Mouse (Mus musculus) cerebellum, adult 2 months (tissue): ENCODE results near the gene Gpr107. TPM values are rescaled to one million over a fixed set of nuclear protein-coding genes. Genes with fewer than 3 reads are reported as not detected.

Experiments used
- DNase-seq, 2 experiments: peaks; one replicate each; pipeline ENCODE4 v3.0.0; 2021
- H3K27ac ChIP-seq: fragments of 200-500 bp; 2 replicates; pipeline ENCODE4 v1.5.1; 2012; ENCODE audit warnings: low read length, control low read depth, inconsistent platforms; ENCODE audit not compliant: insufficient read depth
- H3K27me3 ChIP-seq: fragments of 200-500 bp; 2 replicates; pipeline ENCODE4 v1.6.1; 2012; ENCODE audit warnings: inconsistent platforms, mild to moderate bottlenecking, low read length, moderate library complexity; ENCODE audit not compliant: control insufficient read depth, insufficient read depth
- H3K4me1 ChIP-seq: fragments of 200-500 bp; 2 replicates; pipeline ENCODE4 v1.6.1; 2011; ENCODE audit warnings: low read length; ENCODE audit not compliant: control insufficient read depth, insufficient read depth
- H3K4me3 ChIP-seq: fragments of 200-500 bp; replicated peaks from 2 replicates; pipeline ENCODE3; 2011; ENCODE audit warnings: mild to moderate bottlenecking, low read depth, low read length, control low read depth; ENCODE audit not compliant: insufficient read depth
- CTCF ChIP-seq: fragments of 200-500 bp; IDR thresholded peaks from 2 replicates; pipeline ENCODE4 v1.5.1; 2011; ENCODE audit warnings: low read depth, mild to moderate bottlenecking, control low read depth, low read length, moderate library complexity, borderline replicate concordance; ENCODE audit not compliant: insufficient read depth
- POLR2A ChIP-seq: fragments of 200-500 bp; IDR thresholded peaks from 2 replicates; pipeline ENCODE4 v1.6.1; 2011; ENCODE audit warnings: low read length, control low read depth, borderline replicate concordance; ENCODE audit not compliant: insufficient read depth
- WGBS: fragments of 180-500 bp; shearing (Covaris S2); methylation state at CpG from one replicate; pipeline ENCODE4 v1.1.7; 2018; 5-methylcytosine and 5-hydroxymethylcytosine counted together
- polyA plus RNA-seq: library from polyadenylated mRNA; depleted of rRNA; stranded (reverse); fragments of >200 nt; gene quantifications from 2 replicates; pipeline ENCODE4 v1.2.3, GENCODE M21; 2012

Gpr107 gene
- polyA plus RNA-seq, 1 experiment, result 30.0 TPM

DNA sequence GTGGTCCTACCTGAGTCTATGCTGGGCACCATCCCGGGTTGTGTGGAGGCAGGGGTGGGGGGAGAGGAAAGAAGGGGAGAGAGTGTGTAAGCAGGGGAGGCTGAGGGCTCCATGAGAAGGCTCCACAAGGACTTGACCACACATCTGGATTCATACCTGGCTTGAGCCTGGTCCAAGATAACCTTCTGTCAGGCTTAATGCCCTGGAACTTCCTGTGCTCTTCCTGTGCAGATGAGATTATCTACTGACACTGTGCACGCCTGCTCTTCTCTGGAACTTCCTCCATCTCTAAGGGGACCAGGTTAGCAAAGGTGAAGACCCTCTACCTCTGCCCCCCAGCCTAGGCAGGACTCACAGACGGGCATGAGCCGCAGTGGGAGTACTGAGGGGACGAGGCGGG lies 96.7 kb downstream of the Gpr107 start:
- Histone ChIP-seq H3K4me3 (no peak overlapping the region), H3K27me3 (no peaks in the 10 kb centered on the region), H3K27ac (no peak overlapping the region), H3K4me1 (peaks cover 30% of the 10 kb centered on the region)
- DNase-seq, result no peak
- 89% methylated on average over 6 of the region's 6 CpGs for WGBS
- no peak for TF ChIP-seq POLR2A
- TF ChIP-seq CTCF, result no peak

GRCm38 (mm10) chr2:31252167-31252566 lies 100.1 kb downstream of the Gpr107 start:
- Histone ChIP-seq H3K4me3 (no peak overlapping the region), H3K27me3 (no peaks in the 10 kb centered on the region), H3K27ac (no peak overlapping the region), H3K4me1 (peaks cover 56% of the 10 kb centered on the region)
- peak in 1 of 2 experiments; percentile 7 for DNase-seq
- no peak for TF ChIP-seq CTCF
- no peak for TF ChIP-seq POLR2A
- WGBS, result 99% methylated on average over 4 of the region's 4 CpGs

DNA sequence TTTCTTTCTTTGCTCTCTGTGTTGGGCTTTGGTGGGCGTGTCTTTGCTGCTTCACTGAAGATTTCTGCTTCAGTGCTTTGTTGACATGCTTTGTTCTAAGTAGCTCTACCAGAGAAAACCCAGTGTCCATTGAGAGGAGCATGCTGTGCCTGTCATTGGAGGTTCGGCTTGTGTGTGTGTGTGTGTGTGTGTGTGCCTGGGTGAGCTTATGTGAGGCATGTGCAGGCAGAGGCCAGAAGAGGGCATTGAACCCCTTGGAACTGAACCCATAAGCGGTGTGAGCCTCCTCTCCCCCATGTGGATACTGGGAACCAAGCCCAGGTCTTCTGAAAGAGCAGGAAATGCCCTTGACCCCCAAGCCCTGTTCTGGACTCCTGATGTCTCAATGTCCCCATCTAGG lies 101.3 kb downstream of the Gpr107 start:
- TF ChIP-seq CTCF, result 0 out of 2 replicates have a peak, but pooled peaks have one; percentile 5
- TF ChIP-seq POLR2A, result no peak
- 47% methylated on average over 3 of the region's 3 CpGs for WGBS
- Histone ChIP-seq H3K27ac (no peak overlapping the region), H3K4me3 (no peak overlapping the region), H3K4me1 (peaks cover 59% of the 10 kb centered on the region), H3K27me3 (no peaks in the 10 kb centered on the region)
- DNase-seq, result peak in 1 of 2 experiments; percentile 19

DNA sequence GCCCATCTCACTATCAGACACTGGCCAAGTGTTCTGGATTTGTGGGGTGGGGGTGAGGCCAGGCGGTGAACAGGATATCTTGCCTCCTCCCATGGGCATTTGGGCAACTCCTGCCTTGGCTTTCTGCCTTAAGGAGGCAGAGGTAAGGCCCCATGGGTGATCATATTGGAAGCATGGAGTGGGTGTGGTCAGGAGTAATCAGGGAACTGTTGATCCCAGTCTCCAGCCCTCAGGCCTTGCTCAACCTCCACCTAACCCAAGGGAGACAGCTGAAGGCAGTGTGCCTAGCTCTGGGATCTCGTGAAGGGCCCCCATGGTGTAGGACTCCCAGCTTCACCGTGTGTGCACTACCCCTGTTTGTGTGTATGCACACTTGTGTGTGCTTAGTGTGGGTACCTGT lies 102.7 kb downstream of the Gpr107 start:
- peaks cover 62% of the 10 kb centered on the region for H3K4me1 ChIP-seq
- TF ChIP-seq POLR2A, result no peak
- no peak for TF ChIP-seq CTCF
- DNase-seq, result no peak
- H3K27ac ChIP-seq, result 0 out of 2 replicates have a peak overlapping the region, but pooled peaks have one; percentile 75
- no peaks in the 10 kb centered on the region for H3K27me3 ChIP-seq
- 81% methylated on average over 3 of the region's 3 CpGs for WGBS
- no peak overlapping the region for H3K4me3 ChIP-seq

DNA sequence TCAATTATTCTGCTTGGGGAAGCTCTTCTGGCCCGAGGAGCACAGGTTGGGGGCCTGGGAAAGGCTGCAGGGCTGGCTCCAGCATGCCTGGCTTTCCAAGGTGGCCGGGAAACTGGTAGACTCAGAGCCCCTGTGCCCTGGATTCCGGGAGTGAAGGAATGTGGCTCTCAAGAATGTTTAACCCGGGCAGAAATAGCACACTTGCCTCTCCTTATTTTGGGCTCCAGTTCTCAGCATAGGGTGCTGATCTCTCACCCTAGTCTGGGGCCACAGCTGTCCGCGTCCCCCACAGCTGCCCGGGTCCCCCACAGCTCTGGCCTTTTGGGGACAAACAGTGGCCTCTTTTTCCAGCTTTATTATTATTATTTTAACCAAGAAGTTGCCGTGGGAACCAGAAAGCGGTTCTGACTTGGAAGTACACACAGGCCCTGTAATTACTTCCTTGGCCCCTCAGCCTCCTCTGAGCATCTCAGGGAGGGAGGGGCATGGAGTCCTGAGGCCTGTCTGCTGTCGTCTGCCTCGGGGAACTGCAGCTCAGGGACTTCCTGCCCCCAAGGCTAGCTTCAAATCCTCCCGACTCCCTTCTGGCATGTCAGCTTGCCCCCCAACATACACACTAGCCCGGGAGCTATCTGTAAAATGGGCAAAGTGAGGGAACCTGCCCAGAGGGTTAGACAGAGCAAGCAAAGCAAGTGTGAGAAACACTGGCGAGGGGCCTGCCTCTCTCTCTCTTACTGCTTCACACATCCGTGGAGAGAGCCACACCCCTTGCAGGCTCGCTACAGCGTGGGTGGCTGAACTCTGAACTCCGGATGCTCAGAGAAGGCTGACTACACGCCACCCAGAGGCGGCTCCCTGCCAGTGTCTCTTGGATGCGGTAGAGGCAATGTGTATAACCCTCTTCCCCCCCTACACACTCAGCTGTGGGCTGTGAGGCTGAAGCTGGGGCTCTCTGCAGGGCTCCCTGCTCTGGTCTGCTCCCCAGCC lies 104.1 kb downstream of the Gpr107 start:
- peak; percentile 72 to 76 for DNase-seq
- H3K27me3 ChIP-seq, result no peaks in the 10 kb centered on the region
- peaks cover 65% of the 10 kb centered on the region for H3K4me1 ChIP-seq
- WGBS, result 17% methylated on average over 21 of the region's 21 CpGs
- TF ChIP-seq POLR2A (no peak), CTCF (peak; percentile 40; the same call in 1 of the 2 replicates)
- peak overlapping the region; percentile 75 for H3K27ac ChIP-seq
- H3K4me3 ChIP-seq, result peak overlapping the region; percentile 1

DNA sequence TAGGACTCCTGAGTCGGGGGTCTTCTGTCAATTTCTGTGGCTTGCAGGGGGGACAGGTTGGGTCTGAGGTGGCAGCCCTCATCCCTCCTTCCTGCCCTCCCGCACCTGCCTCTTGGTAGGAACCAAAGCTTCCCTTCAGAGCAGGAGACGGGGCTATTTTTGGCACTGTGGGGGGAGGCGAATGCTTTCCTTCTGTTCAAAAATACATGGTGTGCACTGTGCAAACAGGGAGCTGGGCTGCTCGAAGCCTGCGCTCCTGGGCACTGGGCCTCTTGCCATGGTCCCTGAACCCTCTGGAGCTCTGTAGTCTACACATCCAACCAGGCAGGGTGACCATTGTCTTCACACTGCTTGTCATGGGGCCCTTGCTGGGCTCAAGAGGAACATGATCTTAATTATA lies 105.0 kb downstream of the Gpr107 start:
- DNase-seq, result peak; percentile 80 to 84
- no peak for TF ChIP-seq CTCF
- no peak for TF ChIP-seq POLR2A
- 6% methylated on average over 6 of the region's 6 CpGs for WGBS
- Histone ChIP-seq H3K4me1 (peaks cover 68% of the 10 kb centered on the region), H3K27me3 (no peaks in the 10 kb centered on the region), H3K4me3 (no peak overlapping the region), H3K27ac (peak overlapping the region; percentile 75)

DNA sequence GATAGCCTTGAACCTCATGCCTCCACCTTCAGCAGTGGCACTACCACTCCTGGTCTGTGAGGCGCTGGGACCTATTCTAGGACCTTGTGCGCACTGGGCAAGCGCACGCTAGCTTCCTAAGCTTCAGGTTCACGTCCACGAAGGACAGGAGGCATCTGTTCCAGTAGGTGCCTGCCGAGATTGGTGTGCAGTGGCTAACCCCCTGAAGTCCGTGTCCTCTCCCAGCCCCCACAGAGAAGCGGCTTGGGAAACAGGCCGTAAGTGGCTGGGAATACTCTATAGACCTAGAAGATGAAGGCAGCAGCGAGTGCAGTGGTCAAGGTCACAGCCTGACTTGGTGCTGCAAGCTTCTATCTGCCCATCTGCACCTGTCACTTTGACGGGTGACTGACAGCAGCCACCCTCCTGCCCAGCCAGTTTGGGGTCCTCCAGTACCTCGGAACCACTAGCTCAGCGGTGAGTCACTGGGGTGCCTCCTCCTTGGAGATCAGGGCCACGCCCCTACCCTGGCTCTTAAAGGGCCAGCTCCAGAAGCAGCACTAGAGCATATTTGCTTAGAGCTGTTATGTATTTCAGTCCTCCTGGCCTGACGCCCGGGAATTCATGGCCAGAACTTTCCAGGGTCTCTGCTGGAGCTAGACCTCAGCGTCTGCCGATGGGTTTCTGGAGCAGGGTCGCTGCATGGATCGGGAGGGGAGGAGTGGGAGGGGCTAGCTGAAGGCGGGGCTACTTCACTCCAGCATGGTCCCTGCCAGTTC lies 106.7 kb downstream of the Gpr107 start:
- Histone ChIP-seq H3K27me3 (no peaks in the 10 kb centered on the region), H3K4me1 (peaks cover 85% of the 10 kb centered on the region), H3K27ac (peak overlapping the region; percentile 75), H3K4me3 (peak overlapping the region; percentile 69)
- TF ChIP-seq CTCF, result no peak
- peak; percentile 72; the same call in 1 of the 2 replicates for TF ChIP-seq POLR2A
- peak; percentile 88 for DNase-seq
- 3% methylated on average over 22 of the region's 22 CpGs for WGBS
